Mouse (Mus musculus) limb, embryonic 11.5 days (tissue): ENCODE results near the gene Vtn. TPM values are rescaled to one million over a fixed set of nuclear protein-coding genes. Genes with fewer than 3 reads are reported as not detected.
"Not testable (repeated sequence)": the region's sequence is repeated elsewhere in the genome, so short reads cannot be mapped to it uniquely, and the experiment has no call there.

ENCODE experiments used
- ATAC-seq: fragments of 200-750 bp; cut with Nextera tagmentation; 2 replicates; pipeline ENCODE4 v1.8.0; 2017; ENCODE audit warnings: low read depth; ENCODE audit not compliant: insufficient number of reproducible peaks, low FRiP score, low TSS enrichment
- DNase-seq: peaks from one replicate; pipeline ENCODE4 v3.0.0-alpha.2; 2015; ENCODE audit warnings: low spot score
- H3K27ac ChIP-seq: fragments of 300-500 bp; sonication (generic); replicated peaks from 2 replicates; pipeline ENCODE4 v1.5.1; 2014; ENCODE audit warnings: low read depth, mild to moderate bottlenecking, low read length
- H3K27me3 ChIP-seq: fragments of 300-500 bp; sonication (generic); 2 replicates; pipeline ENCODE4 v1.6.1; 2014; ENCODE audit warnings: mild to moderate bottlenecking, low read length, mixed read lengths; ENCODE audit not compliant: control insufficient read depth, insufficient read depth
- H3K36me3 ChIP-seq: fragments of 300-500 bp; sonication (generic); 2 replicates; pipeline ENCODE4 v1.6.1; 2014; ENCODE audit warnings: mild to moderate bottlenecking, low read length, moderate library complexity, mixed read lengths; ENCODE audit not compliant: control insufficient read depth, insufficient read depth
- H3K4me1 ChIP-seq: fragments of 300-500 bp; sonication (generic); 2 replicates; pipeline ENCODE4 v1.6.1; 2014; ENCODE audit warnings: low read length, mixed read lengths; ENCODE audit not compliant: control insufficient read depth, insufficient read depth
- H3K4me2 ChIP-seq: fragments of 300-500 bp; sonication (generic); 2 replicates; pipeline ENCODE4 v1.6.1; 2014; ENCODE audit warnings: low read depth, mild to moderate bottlenecking, moderate library complexity; ENCODE audit not compliant: severe bottlenecking
- H3K4me3 ChIP-seq: fragments of 300-500 bp; sonication (generic); 2 replicates; pipeline ENCODE4 v1.5.1; 2014; ENCODE audit warnings: low read depth, low read length
- H3K9ac ChIP-seq: fragments of 300-500 bp; sonication (generic); 2 replicates; pipeline ENCODE4 v1.6.1; 2014; ENCODE audit warnings: mild to moderate bottlenecking, low read length
- H3K9me3 ChIP-seq: fragments of 300-500 bp; sonication (generic); 2 replicates; pipeline ENCODE4 v1.6.1; 2016; ENCODE audit warnings: low read length; ENCODE audit not compliant: control insufficient read depth
- WGBS: fragments of 180-500 bp; shearing (Covaris S2); extraction: QIAGEN DNeasy Blood & Tissue Kit; methylation state at CpG from one replicate; pipeline ENCODE4 v1.1.7; 2014; 5-methylcytosine and 5-hydroxymethylcytosine counted together
- polyA plus RNA-seq: library from polyadenylated mRNA; unstranded; fragments of >200 nt; fragmentation: Nextera tagmentation; extraction: Ambion mirVana; gene quantifications from 2 replicates; pipeline ENCODE4 v1.2.1, GENCODE M21; 2014

Vtn gene
- polyA plus RNA-seq, 1 experiment from 2014 or later: 0.41 TPM

- not testable (repeated sequence) for ATAC-seq, H3K4me1 ChIP-seq, H3K27me3 ChIP-seq, H3K4me2 ChIP-seq, H3K4me3 ChIP-seq, H3K9me3 ChIP-seq, DNase-seq, H3K9ac ChIP-seq
- Histone ChIP-seq H3K27ac (0 out of 2 replicates have a peak overlapping the region, but pooled peaks have one; percentile 4), H3K36me3 (peaks cover 12% of the 10 kb centered on the region)
- WGBS: 95% methylated on average over 10 of the region's 10 CpGs
Measured at GRCm38 (mm10) chr11:78531515-78531914, 32.6 kb downstream of the Vtn start.

GRCm38 (mm10) chr11:78534516-78534915 lies 35.6 kb downstream of the Vtn start:
- H3K9me3 ChIP-seq: no peaks in the 10 kb centered on the region
- no peak overlapping the region for H3K4me3 ChIP-seq
- peak overlapping the region; percentile 65; the same call in 1 of the 2 replicates for H3K4me2 ChIP-seq
- 95% methylated on average over 4 of the region's 4 CpGs for WGBS
- H3K27ac ChIP-seq: no peak overlapping the region
- peaks cover 17% of the 10 kb centered on the region for H3K4me1 ChIP-seq
- H3K27me3 ChIP-seq: no peaks in the 10 kb centered on the region
- ATAC-seq (no peak), DNase-seq (no peak)
- no peak overlapping the region for H3K9ac ChIP-seq
- peaks cover 2% of the 10 kb centered on the region; the same call in 1 of the 2 replicates for H3K36me3 ChIP-seq

GRCm38 (mm10) chr11:78535376-78536079 lies 36.6 kb downstream of the Vtn start:
- no peaks in the 10 kb centered on the region for H3K9me3 ChIP-seq
- no peaks in the 10 kb centered on the region for H3K27me3 ChIP-seq
- WGBS: under 1% methylated on average over 23 of the region's 23 CpGs
- peak overlapping the region; percentile 64 for H3K9ac ChIP-seq
- DNase-seq (peak; percentile 34), ATAC-seq (no peak; the same call in none of the 2 replicates)
- H3K4me1 ChIP-seq: peaks cover 17% of the 10 kb centered on the region
- H3K36me3 ChIP-seq: peaks cover 11% of the 10 kb centered on the region; the same call in 1 of the 2 replicates
- H3K27ac ChIP-seq: peak overlapping the region; percentile 32
- H3K4me3 ChIP-seq: peak overlapping the region; percentile 79
- peak overlapping the region; percentile 65 for H3K4me2 ChIP-seq

GRCm38 (mm10) chr11:78536080-78536689 lies 37.3 kb downstream of the Vtn start, which contains the start of the genes Tnfaip1 and Ift20:
Gene Tnfaip1 (minus strand): TSS chr11:78536332.
Gene Ift20 (plus strand): TSS chr11:78536361.
- Histone ChIP-seq H3K27ac (peak within 1 kb of the TSS; percentile 32), H3K4me2 (peak within 1 kb of the TSS; percentile 83), H3K9ac (peak within 1 kb of the TSS; percentile 78), H3K27me3 (no peaks in the 10 kb centered on the region), H3K4me3 (peak within 1 kb of the TSS; percentile 79), H3K4me1 (peaks cover 17% of the 10 kb centered on the region), H3K9me3 (no peaks in the 10 kb centered on the region), H3K36me3 (peaks cover 15% of the 10 kb centered on the region; the same call in 1 of the 2 replicates)
- 0% methylated on average over 52 of the region's 52 CpGs for WGBS
- DNase-seq (peak; percentile 98), ATAC-seq (peak; percentile 97)

GRCm38 (mm10) chr11:78536690-78537084 lies 37.8 kb downstream of the Vtn start:
- H3K36me3 ChIP-seq: peaks cover 15% of the 10 kb centered on the region; the same call in 1 of the 2 replicates
- no peak overlapping the region for H3K27ac ChIP-seq
- peak overlapping the region; percentile 83 for H3K4me2 ChIP-seq
- ATAC-seq (0 out of 2 replicates have a peak, but pooled peaks have one; percentile 4), DNase-seq (no peak)
- H3K4me3 ChIP-seq: peak overlapping the region; percentile 79
- peaks cover 17% of the 10 kb centered on the region for H3K4me1 ChIP-seq
- 3% methylated on average over 14 of the region's 14 CpGs for WGBS
- H3K9me3 ChIP-seq: no peaks in the 10 kb centered on the region
- H3K9ac ChIP-seq: peak overlapping the region; percentile 78
- H3K27me3 ChIP-seq: no peaks in the 10 kb centered on the region

GRCm38 (mm10) chr11:78540358-78540757 lies 41.5 kb downstream of the Vtn start:
- no peaks in the 10 kb centered on the region for H3K9me3 ChIP-seq
- H3K4me2 ChIP-seq: no peak overlapping the region
- H3K4me1 ChIP-seq: peaks cover 10% of the 10 kb centered on the region
- H3K27me3 ChIP-seq: no peaks in the 10 kb centered on the region
- 92% methylated on average over 3 of the region's 3 CpGs for WGBS
- no peak overlapping the region for H3K9ac ChIP-seq
- no peak for ATAC-seq
- H3K36me3 ChIP-seq: peaks cover 18% of the 10 kb centered on the region; the same call in 1 of the 2 replicates
- no peak overlapping the region for H3K27ac ChIP-seq
- H3K4me3 ChIP-seq: no peak overlapping the region
- DNase-seq: no peak

GRCm38 (mm10) chr11:78544449-78545111 lies 45.7 kb downstream of the Vtn start:
- Histone ChIP-seq H3K4me2 (no peak overlapping the region), H3K9me3 (no peaks in the 10 kb centered on the region), H3K4me3 (no peak overlapping the region), H3K27me3 (no peaks in the 10 kb centered on the region), H3K9ac (no peak overlapping the region), H3K36me3 (peaks cover 16% of the 10 kb centered on the region; the same call in 1 of the 2 replicates), H3K4me1 (peaks cover 8% of the 10 kb centered on the region; the same call in 1 of the 2 replicates), H3K27ac (no peak overlapping the region)
- WGBS: 90% methylated on average over 7 of the region's 7 CpGs
- no peak for ATAC-seq
- no peak for DNase-seq

GRCm38 (mm10) chr11:78545181-78545580 lies 46.3 kb downstream of the Vtn start:
- H3K27me3 ChIP-seq: no peaks in the 10 kb centered on the region
- WGBS: 69% methylated on average over 8 of the region's 8 CpGs
- no peak for ATAC-seq
- no peak overlapping the region for H3K4me2 ChIP-seq
- peaks cover 10% of the 10 kb centered on the region; the same call in 1 of the 2 replicates for H3K36me3 ChIP-seq
- peaks cover 8% of the 10 kb centered on the region; the same call in 1 of the 2 replicates for H3K4me1 ChIP-seq
- no peak overlapping the region for H3K4me3 ChIP-seq
- no peak overlapping the region for H3K27ac ChIP-seq
- no peak for DNase-seq
- no peaks in the 10 kb centered on the region for H3K9me3 ChIP-seq
- no peak overlapping the region for H3K9ac ChIP-seq
